Mouse (Mus musculus) liver, postnatal 0 days (tissue): Measurements from ENCODE around the gene Frmpd3.
A peak's percentile ranks its signal among the peaks of the same experiment; 100 is the strongest.

ENCODE experiments used
- CTCF ChIP-seq: sonication (generic); IDR thresholded peaks from 2 replicates; pipeline ENCODE4 v1.5.1; 2016; ENCODE audit warnings: antibody characterized with exemption, low read depth
- EP300 ChIP-seq: IDR thresholded peaks from 2 replicates; pipeline ENCODE4 v1.6.1; 2016; ENCODE audit warnings: antibody characterized with exemption, low read depth, mild to moderate bottlenecking

GRCm38 (mm10) chrX:140479171-140479570 lies 137.1 kb downstream of the Frmpd3 start:
- TF ChIP-seq EP300 (no peak), CTCF (peak; percentile 83)
